Mouse (Mus musculus) adrenal gland, adult (tissue): Measurements from ENCODE around the gene Cdca8.
"Not testable (repeated sequence)": the region's sequence is repeated elsewhere in the genome, so short reads cannot be mapped to it uniquely, and the experiment has no call there.

Experiments
- DNase-seq, 2 experiments: peaks; one replicate each; pipeline ENCODE4 v3.0.0; 2022 to 2023; ENCODE audit warnings: low spot score in 1 of 2; ENCODE audit not compliant: inconsistent age in 2 of 2

The Cdca8 gene

GRCm38 (mm10) chr4:124939211-124939610, at the start of gene Cdca8:
TSS of gene Cdca8 (minus strand) at chr4:124939311.
- not testable (repeated sequence) for DNase-seq

- DNase-seq, result no peak
Observed at GRCm38 (mm10) chr4:124988382-124988781, 49.3 kb upstream of the Cdca8 start.

GRCm38 (mm10) chr4:124987711-124988097, 48.6 kb upstream of the Cdca8 start:
- DNase-seq, result no peak

GRCm38 (mm10) chr4:124986739-124987710, 47.9 kb upstream of the Cdca8 start:
- peak in 1 of 2 experiments; percentile 29 for DNase-seq

GRCm38 (mm10) chr4:124985671-124986602, 46.8 kb upstream of the Cdca8 start, which contains the start of gene Rspo1:
TSS of gene Rspo1 (plus strand) at chr4:124986430.
- peak in 1 of 2 experiments; percentile 42 for DNase-seq

GRCm38 (mm10) chr4:124984871-124985670, 46.0 kb upstream of the Cdca8 start:
- DNase-seq, result no peak

GRCm38 (mm10) chr4:124983893-124984526, 44.9 kb upstream of the Cdca8 start:
- DNase-seq, result peak in 1 of 2 experiments; percentile 47

GRCm38 (mm10) chr4:124978201-124978600, 39.1 kb upstream of the Cdca8 start:
- no peak for DNase-seq

GRCm38 (mm10) chr4:124973296-124973695, 34.2 kb upstream of the Cdca8 start:
- DNase-seq, result no peak

GRCm38 (mm10) chr4:124972316-124972715, 33.2 kb upstream of the Cdca8 start:
- no peak for DNase-seq

GRCm38 (mm10) chr4:124971094-124971493, 32.0 kb upstream of the Cdca8 start:
- DNase-seq, result no peak

GRCm38 (mm10) chr4:124970677-124971076, 31.6 kb upstream of the Cdca8 start:
- DNase-seq, result no peak

- DNase-seq, result no peak
Observed at GRCm38 (mm10) chr4:124970194-124970593, 31.1 kb upstream of the Cdca8 start.

- DNase-seq, result no peak
Observed at GRCm38 (mm10) chr4:124969219-124969848, 30.2 kb upstream of the Cdca8 start.

GRCm38 (mm10) chr4:124968711-124969110, 29.6 kb upstream of the Cdca8 start:
- DNase-seq, result no peak

- no peak for DNase-seq
Observed at GRCm38 (mm10) chr4:124964912-124965599, 25.9 kb upstream of the Cdca8 start.

- DNase-seq, result no peak
Observed at GRCm38 (mm10) chr4:124962576-124962975, 23.5 kb upstream of the Cdca8 start.

GRCm38 (mm10) chr4:124960940-124961339, 21.8 kb upstream of the Cdca8 start:
- no peak for DNase-seq

- peak; percentile 76 to 87 for DNase-seq
Observed at GRCm38 (mm10) chr4:124959062-124959461, 20.0 kb upstream of the Cdca8 start.
